Mouse (Mus musculus): ENCODE measurements around the gene Krtap8-1. TPM values are rescaled to one million over a fixed set of nuclear protein-coding genes. Genes with fewer than 3 reads are reported as not detected.

Krtap8-1 gene
- polyA plus RNA-seq, 1 experiment from 2014 or later = not detected

- 69% methylated on average over 7 of the region's 7 CpGs for WGBS (ENCODE audit: insufficient replicate concordance)
- Histone ChIP-seq H3K4me2 (ENCODE audit: low read depth, low read length) (no peak overlapping the region), H3K9ac (ENCODE audit: low read depth, low read length) (no peak overlapping the region), H3K9me3 (replicated peaks; ENCODE audit: control insufficient read depth, low read length) (no peaks in the 10 kb centered on the region), H3K27ac (ENCODE audit: low read length) (no peak overlapping the region), H3K36me3 (ENCODE audit: control insufficient read depth, insufficient read depth) (no peaks in the 10 kb centered on the region), H3K4me1 (ENCODE audit: control insufficient read depth, low read depth, low read length) (no peaks in the 10 kb centered on the region), H3K4me3 (ENCODE audit: low read depth, low read length) (no peak overlapping the region), H3K27me3 (ENCODE audit: control insufficient read depth, insufficient read depth, low read depth, low read length) (no peaks in the 10 kb centered on the region)
- no peak for ATAC-seq (ENCODE audit: low read depth)
Observed at GRCm38 (mm10) chr16:89513431-89513830, 25.7 kb upstream of the Krtap8-1 start.

GRCm38 (mm10) chr16:89508223-89508622, 20.5 kb upstream of the Krtap8-1 start, which contains the start of gene Krtap7-1:
TSS of gene Krtap7-1 (minus strand) at chr16:89508323.
- H3K4me2 ChIP-seq (ENCODE audit: low read depth, low read length) = no peak within 1 kb of the TSS
- H3K27ac ChIP-seq (ENCODE audit: low read length) = no peak within 1 kb of the TSS
- H3K36me3 ChIP-seq (ENCODE audit: control insufficient read depth, insufficient read depth) = no peaks in the 10 kb centered on the region
- H3K9ac ChIP-seq (ENCODE audit: low read depth, low read length) = no peak within 1 kb of the TSS
- ATAC-seq (ENCODE audit: low read depth) = no peak
- no peaks in the 10 kb centered on the region for H3K27me3 ChIP-seq (ENCODE audit: control insufficient read depth, insufficient read depth, low read depth, low read length)
- no peak within 1 kb of the TSS for H3K4me3 ChIP-seq (ENCODE audit: low read depth, low read length)
- no peaks in the 10 kb centered on the region for H3K9me3 ChIP-seq (replicated peaks; ENCODE audit: control insufficient read depth, low read length)
- H3K4me1 ChIP-seq (ENCODE audit: control insufficient read depth, low read depth, low read length) = no peaks in the 10 kb centered on the region
- WGBS (ENCODE audit: insufficient replicate concordance) = 59% methylated on average over 4 of the region's 4 CpGs

- Histone ChIP-seq H3K9ac (ENCODE audit: low read depth, low read length) (no peak overlapping the region), H3K4me3 (ENCODE audit: low read depth, low read length) (no peak overlapping the region), H3K27me3 (ENCODE audit: control insufficient read depth, insufficient read depth, low read depth, low read length) (no peaks in the 10 kb centered on the region), H3K4me1 (ENCODE audit: control insufficient read depth, low read depth, low read length) (no peaks in the 10 kb centered on the region), H3K4me2 (ENCODE audit: low read depth, low read length) (no peak overlapping the region), H3K36me3 (ENCODE audit: control insufficient read depth, insufficient read depth) (no peaks in the 10 kb centered on the region), H3K27ac (ENCODE audit: low read length) (no peak overlapping the region), H3K9me3 (replicated peaks; ENCODE audit: control insufficient read depth, low read length) (no peaks in the 10 kb centered on the region)
- no peak for ATAC-seq (ENCODE audit: low read depth)
- 71% methylated on average over 2 of the region's 2 CpGs for WGBS (ENCODE audit: insufficient replicate concordance)
Observed at GRCm38 (mm10) chr16:89503571-89503970, 15.8 kb upstream of the Krtap8-1 start.

GRCm38 (mm10) chr16:89501870-89502269, 14.1 kb upstream of the Krtap8-1 start:
- no peaks in the 10 kb centered on the region for H3K9me3 ChIP-seq (replicated peaks; ENCODE audit: control insufficient read depth, low read length)
- no peak overlapping the region for H3K9ac ChIP-seq (ENCODE audit: low read depth, low read length)
- H3K4me1 ChIP-seq (ENCODE audit: control insufficient read depth, low read depth, low read length) = no peaks in the 10 kb centered on the region
- no peaks in the 10 kb centered on the region for H3K36me3 ChIP-seq (ENCODE audit: control insufficient read depth, insufficient read depth)
- ATAC-seq (ENCODE audit: low read depth) = no peak
- H3K4me3 ChIP-seq (ENCODE audit: low read depth, low read length) = no peak overlapping the region
- H3K27me3 ChIP-seq (ENCODE audit: control insufficient read depth, insufficient read depth, low read depth, low read length) = no peaks in the 10 kb centered on the region
- H3K4me2 ChIP-seq (ENCODE audit: low read depth, low read length) = no peak overlapping the region
- WGBS (ENCODE audit: insufficient replicate concordance) = 54% methylated on average over 5 of the region's 5 CpGs
- H3K27ac ChIP-seq (ENCODE audit: low read length) = no peak overlapping the region

- Histone ChIP-seq H3K27me3 (ENCODE audit: control insufficient read depth, insufficient read depth, low read depth, low read length) (no peaks in the 10 kb centered on the region), H3K9ac (ENCODE audit: low read depth, low read length) (no peak overlapping the region), H3K36me3 (ENCODE audit: control insufficient read depth, insufficient read depth) (no peaks in the 10 kb centered on the region), H3K4me1 (ENCODE audit: control insufficient read depth, low read depth, low read length) (no peaks in the 10 kb centered on the region), H3K9me3 (replicated peaks; ENCODE audit: control insufficient read depth, low read length) (no peaks in the 10 kb centered on the region), H3K4me2 (ENCODE audit: low read depth, low read length) (no peak overlapping the region), H3K27ac (ENCODE audit: low read length) (no peak overlapping the region), H3K4me3 (ENCODE audit: low read depth, low read length) (no peak overlapping the region)
- no peak for ATAC-seq (ENCODE audit: low read depth)
- 69% methylated on average over 5 of the region's 5 CpGs for WGBS (ENCODE audit: insufficient replicate concordance)
Observed at GRCm38 (mm10) chr16:89497002-89497401, 9.2 kb upstream of the Krtap8-1 start.

- Histone ChIP-seq H3K27ac (ENCODE audit: low read length) (no peak overlapping the region), H3K4me3 (ENCODE audit: low read depth, low read length) (no peak overlapping the region), H3K27me3 (ENCODE audit: control insufficient read depth, insufficient read depth, low read depth, low read length) (no peaks in the 10 kb centered on the region), H3K9ac (ENCODE audit: low read depth, low read length) (no peak overlapping the region), H3K4me2 (ENCODE audit: low read depth, low read length) (no peak overlapping the region), H3K4me1 (ENCODE audit: control insufficient read depth, low read depth, low read length) (no peaks in the 10 kb centered on the region), H3K36me3 (ENCODE audit: control insufficient read depth, insufficient read depth) (no peaks in the 10 kb centered on the region), H3K9me3 (replicated peaks; ENCODE audit: control insufficient read depth, low read length) (no peaks in the 10 kb centered on the region)
- ATAC-seq (ENCODE audit: low read depth) = no peak
- WGBS (ENCODE audit: insufficient replicate concordance) = 67% methylated on average over 7 of the region's 7 CpGs
Observed at GRCm38 (mm10) chr16:89495394-89496153, 7.8 kb upstream of the Krtap8-1 start.

GRCm38 (mm10) chr16:89477679-89478314, 10.0 kb downstream of the Krtap8-1 start:
- H3K9me3 ChIP-seq (replicated peaks; ENCODE audit: control insufficient read depth, low read length) = no peaks in the 10 kb centered on the region; the same call in 1 of the 2 replicates
- 71% methylated on average over 12 of the region's 12 CpGs for WGBS (ENCODE audit: insufficient replicate concordance)
- no peak overlapping the region for H3K27ac ChIP-seq (ENCODE audit: low read length)
- H3K27me3 ChIP-seq (ENCODE audit: control insufficient read depth, insufficient read depth, low read depth, low read length) = no peaks in the 10 kb centered on the region
- H3K36me3 ChIP-seq (ENCODE audit: control insufficient read depth, insufficient read depth) = no peaks in the 10 kb centered on the region
- no peak overlapping the region for H3K4me2 ChIP-seq (ENCODE audit: low read depth, low read length)
- H3K9ac ChIP-seq (ENCODE audit: low read depth, low read length) = no peak overlapping the region
- H3K4me1 ChIP-seq (ENCODE audit: control insufficient read depth, low read depth, low read length) = no peaks in the 10 kb centered on the region
- no peak overlapping the region for H3K4me3 ChIP-seq (ENCODE audit: low read depth, low read length)
- no peak for ATAC-seq (ENCODE audit: low read depth)

- Histone ChIP-seq H3K4me3 (ENCODE audit: low read depth, low read length) (no peak overlapping the region), H3K4me1 (ENCODE audit: control insufficient read depth, low read depth, low read length) (no peaks in the 10 kb centered on the region), H3K9me3 (replicated peaks; ENCODE audit: control insufficient read depth, low read length) (no peaks in the 10 kb centered on the region), H3K9ac (ENCODE audit: low read depth, low read length) (no peak overlapping the region), H3K27me3 (ENCODE audit: control insufficient read depth, insufficient read depth, low read depth, low read length) (no peaks in the 10 kb centered on the region), H3K27ac (ENCODE audit: low read length) (no peak overlapping the region), H3K4me2 (ENCODE audit: low read depth, low read length) (no peak overlapping the region), H3K36me3 (ENCODE audit: control insufficient read depth, insufficient read depth) (no peaks in the 10 kb centered on the region)
- no peak for ATAC-seq (ENCODE audit: low read depth)
- 57% methylated on average over 5 of the region's 5 CpGs for WGBS (ENCODE audit: insufficient replicate concordance)
Observed at GRCm38 (mm10) chr16:89461189-89461588, 26.6 kb downstream of the Krtap8-1 start.
